Mouse (Mus musculus) stomach, postnatal 0 days (tissue): Measurements from ENCODE around the gene Usp29. TPM values are rescaled to one million over a fixed set of nuclear protein-coding genes. Genes with fewer than 3 reads are reported as not detected.

Source experiments
- ATAC-seq: fragments of 200-750 bp; cut with Nextera tagmentation; 2 replicates; pipeline ENCODE4 v1.8.0; 2017; ENCODE audit not compliant: low FRiP score, low TSS enrichment
- DNase-seq: peaks from one replicate; pipeline ENCODE4 v3.0.0-alpha.2; 2016; ENCODE audit warnings: low spot score
- H3K27ac ChIP-seq: fragments of 300-500 bp; sonication (generic); replicated peaks from 2 replicates; pipeline ENCODE4 v1.5.1; 2014; ENCODE audit warnings: mild to moderate bottlenecking, control low read depth
- H3K27me3 ChIP-seq: fragments of 300-500 bp; sonication (generic); 2 replicates; pipeline ENCODE4 v1.6.1; 2014; ENCODE audit warnings: low read length; ENCODE audit not compliant: control insufficient read depth, insufficient read depth
- H3K36me3 ChIP-seq: fragments of 300-500 bp; sonication (generic); 2 replicates; pipeline ENCODE4 v1.6.1; 2014; ENCODE audit warnings: low read length, mixed read lengths; ENCODE audit not compliant: control insufficient read depth, insufficient read depth
- H3K4me1 ChIP-seq: fragments of 300-500 bp; sonication (generic); replicated peaks from 2 replicates; pipeline ENCODE4 v1.6.1; 2014; ENCODE audit warnings: antibody characterized with exemption; ENCODE audit not compliant: control insufficient read depth, insufficient read depth
- H3K4me2 ChIP-seq: fragments of 300-500 bp; sonication (generic); replicated peaks from 2 replicates; pipeline ENCODE4 v1.6.1; 2014; ENCODE audit warnings: low read depth, mild to moderate bottlenecking, control low read depth, moderate library complexity
- H3K4me3 ChIP-seq: fragments of 300-500 bp; sonication (generic); 2 replicates; pipeline ENCODE4 v1.5.1; 2014; ENCODE audit warnings: low read depth, low read length, control low read depth
- H3K9ac ChIP-seq: fragments of 300-500 bp; sonication (generic); 2 replicates; pipeline ENCODE4 v1.6.1; 2014; ENCODE audit warnings: mild to moderate bottlenecking, low read length, control low read depth, mixed read lengths
- H3K9me3 ChIP-seq: fragments of 300-500 bp; sonication (generic); 2 replicates; pipeline ENCODE4 v1.6.1; 2016; ENCODE audit warnings: low read length; ENCODE audit not compliant: control insufficient read depth
- CTCF ChIP-seq: IDR thresholded peaks from 2 replicates; pipeline ENCODE4 v1.5.1; 2016; ENCODE audit warnings: antibody characterized with exemption, low read depth, mild to moderate bottlenecking, moderate library complexity
- EP300 ChIP-seq: optimal IDR thresholded peaks from 2 replicates; pipeline ENCODE3; 2016; ENCODE audit warnings: antibody characterized with exemption
- WGBS: fragments of 180-500 bp; shearing (Covaris S2); extraction: QIAGEN DNeasy Blood & Tissue Kit; methylation state at CpG from one replicate; pipeline ENCODE4 v1.1.7; 2014; 5-methylcytosine and 5-hydroxymethylcytosine counted together
- polyA plus RNA-seq: library from polyadenylated mRNA; unstranded; fragments of >200 nt; fragmentation: Nextera tagmentation; extraction: Ambion mirVana; gene quantifications from 2 replicates; pipeline ENCODE4 v1.2.1, GENCODE M21; 2015

The Usp29 gene
- polyA plus RNA-seq, 1 experiment from 2014 or later = 1.0 TPM

DNA sequence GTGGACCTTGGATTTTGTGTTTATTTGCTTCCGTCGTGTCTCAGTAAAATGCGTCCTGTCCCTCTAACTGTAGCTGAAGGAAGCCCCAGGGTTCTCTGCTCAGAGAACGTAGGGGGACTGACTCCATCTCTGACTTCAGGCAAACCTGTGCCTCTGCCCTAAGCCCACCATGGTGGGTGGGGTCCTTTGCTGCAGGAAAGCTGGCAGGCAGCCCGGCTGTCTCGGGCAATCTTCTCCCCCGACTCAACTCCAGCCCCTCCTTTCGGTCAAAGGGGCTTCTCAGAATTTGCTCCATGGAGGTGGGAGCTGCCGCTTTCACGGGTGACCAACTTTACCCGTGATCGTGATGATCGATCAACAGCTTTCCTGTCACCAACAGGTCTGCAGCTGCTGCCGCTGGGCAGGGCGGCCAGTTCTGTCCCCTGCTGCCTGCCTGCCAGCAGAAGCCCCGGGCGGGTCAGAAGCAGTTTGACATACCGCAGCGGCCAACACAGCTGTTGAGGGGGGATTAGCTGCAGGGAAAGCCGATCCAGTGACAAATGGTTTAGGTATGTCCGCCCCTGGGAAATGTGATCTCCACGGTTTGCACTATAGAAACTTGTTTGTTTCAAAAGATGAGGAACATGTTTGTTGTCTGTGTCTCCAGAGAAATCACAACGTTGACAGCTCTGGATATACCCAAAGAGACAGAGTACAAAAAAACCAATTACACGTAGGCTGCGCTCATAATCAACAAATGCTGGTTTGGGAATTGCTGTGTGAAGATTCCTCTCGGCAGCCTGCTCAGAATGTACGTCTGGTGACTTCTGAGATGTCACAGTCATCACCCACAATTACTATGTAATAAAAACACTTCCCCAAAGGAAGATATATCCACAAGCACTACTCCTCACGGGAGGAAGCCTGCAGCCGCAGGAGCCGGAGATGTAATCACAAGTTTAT lies 183.3 kb downstream of the Usp29 start:
- Histone ChIP-seq H3K9me3 (no peaks in the 10 kb centered on the region), H3K27ac (peak overlapping the region; percentile 78), H3K27me3 (no peaks in the 10 kb centered on the region), H3K9ac (peak overlapping the region; percentile 62), H3K4me1 (no peaks in the 10 kb centered on the region), H3K4me3 (peak overlapping the region; percentile 29), H3K4me2 (peak overlapping the region; percentile 59), H3K36me3 (no peaks in the 10 kb centered on the region)
- peak; percentile 79; the same call in 1 of the 2 replicates for ATAC-seq
- WGBS = 10% methylated on average over 30 of the region's 30 CpGs
- DNase-seq = peak; percentile 57
- TF ChIP-seq CTCF (no peak), EP300 (no peak)

- ATAC-seq (no peak), DNase-seq (no peak)
- 79% methylated on average over 5 of the region's 5 CpGs for WGBS
- Histone ChIP-seq H3K4me3 (no peak overlapping the region), H3K27ac (no peak overlapping the region), H3K27me3 (no peaks in the 10 kb centered on the region), H3K36me3 (no peaks in the 10 kb centered on the region), H3K4me2 (no peak overlapping the region), H3K9me3 (no peaks in the 10 kb centered on the region), H3K9ac (no peak overlapping the region), H3K4me1 (no peaks in the 10 kb centered on the region)
- TF ChIP-seq CTCF = no peak
- TF ChIP-seq EP300 = no peak
Measured at GRCm38 (mm10) chr7:6917126-6917525, 186.7 kb downstream of the Usp29 start.

DNA sequence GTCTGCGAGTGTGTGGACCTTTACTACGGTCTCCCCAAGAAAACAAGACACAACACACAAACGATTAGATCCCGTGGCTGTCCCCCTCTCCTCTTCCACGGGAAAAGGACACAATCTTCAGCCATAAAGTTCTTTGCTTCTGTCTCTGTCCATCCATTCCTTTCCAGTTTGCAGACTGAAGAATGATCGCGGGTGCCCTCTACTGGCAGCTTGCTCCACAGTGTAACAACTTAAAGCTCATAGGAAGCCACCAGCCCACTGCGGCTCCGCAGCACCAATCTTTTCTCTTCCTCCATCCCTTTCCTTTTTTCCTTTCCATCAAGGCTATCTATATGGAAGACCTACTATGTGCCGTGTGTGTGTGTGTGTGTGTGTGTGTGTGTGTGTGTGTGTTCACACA lies 187.9 kb downstream of the Usp29 start:
- ATAC-seq (peak; percentile 77), DNase-seq (peak; percentile 84)
- WGBS = 9% methylated on average over 10 of the region's 10 CpGs

GRCm38 (mm10) chr7:6919131-6919870 lies 188.9 kb downstream of the Usp29 start:
- Histone ChIP-seq H3K9me3 (no peaks in the 10 kb centered on the region), H3K4me1 (no peaks in the 10 kb centered on the region), H3K9ac (no peak overlapping the region), H3K27me3 (no peaks in the 10 kb centered on the region), H3K27ac (no peak overlapping the region), H3K36me3 (no peaks in the 10 kb centered on the region), H3K4me2 (no peak overlapping the region), H3K4me3 (no peak overlapping the region)
- ATAC-seq (0 out of 2 replicates have a peak, but pooled peaks have one; percentile 22), DNase-seq (no peak)
- WGBS = 100% methylated on average over 1 of the region's 1 CpGs
- TF ChIP-seq EP300 (no peak), CTCF (no peak)

More for the DNA sequence above, 187.9 kb downstream of the Usp29 start:
- no peak overlapping the region for H3K4me2 ChIP-seq
- no peaks in the 10 kb centered on the region for H3K36me3 ChIP-seq
- no peaks in the 10 kb centered on the region for H3K4me1 ChIP-seq
- H3K27me3 ChIP-seq = no peaks in the 10 kb centered on the region
- peak; percentile 89 for TF ChIP-seq CTCF
- TF ChIP-seq EP300 = no peak
- no peak overlapping the region for H3K9ac ChIP-seq
- H3K4me3 ChIP-seq = no peak overlapping the region
- H3K9me3 ChIP-seq = no peaks in the 10 kb centered on the region
- no peak overlapping the region for H3K27ac ChIP-seq

DNA sequence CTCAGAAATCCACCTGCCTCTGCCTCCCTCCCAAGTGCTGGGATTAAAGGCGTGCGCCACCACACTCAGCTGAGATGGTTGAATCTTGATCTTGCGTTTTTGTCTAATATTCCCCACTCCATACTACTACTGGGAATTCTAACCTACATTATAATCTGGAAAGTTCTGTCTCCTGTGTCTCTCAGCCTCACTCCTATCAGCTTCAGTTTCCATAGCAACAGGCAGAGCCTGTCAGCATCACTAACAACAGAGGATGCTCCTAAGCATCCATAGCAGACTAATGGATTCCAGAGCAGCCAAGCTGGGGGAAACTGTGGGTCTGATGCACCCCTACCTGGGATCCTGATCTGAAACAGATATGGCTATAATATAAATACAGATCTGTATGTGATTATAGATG lies 193.1 kb downstream of the Usp29 start:
- Histone ChIP-seq H3K9ac (no peak overlapping the region), H3K9me3 (no peaks in the 10 kb centered on the region), H3K4me1 (no peaks in the 10 kb centered on the region), H3K27me3 (no peaks in the 10 kb centered on the region), H3K4me3 (no peak overlapping the region), H3K4me2 (no peak overlapping the region), H3K36me3 (no peaks in the 10 kb centered on the region), H3K27ac (no peak overlapping the region)
- no peak for ATAC-seq
- TF ChIP-seq CTCF (no peak), EP300 (no peak)
- no peak for DNase-seq
- 93% methylated on average over 3 of the region's 3 CpGs for WGBS
